Comparison of ENCODE assay signal across 20 mouse cellular contexts in genomic region chr8:91768857-91769256, GRCm38 (mm10). TPM values are rescaled to one million over a fixed set of nuclear protein-coding genes. Genes with fewer than 3 reads are reported as not detected.
A peak's percentile ranks its signal among the peaks of the same experiment; 100 is the strongest.
DNase-seq lines count a peak whose midpoint lies in the region.
"Had no signal": no experiment of that assay in that cellular context is flagged by ENCODE, and none has a peak within 500 bp of the region (broad histone marks: within the 10 kb centered on the region; RNA-seq: fewer than 3 reads in every experiment).

No protein-coding gene starts in this region.

- intact Hi-C loops in heart, postnatal 14 days (cut with DNase I) = no loop called here
- intact Hi-C loops in heart, postnatal 25 days (cut with DNase I) = no loop called here

- DNase-seq in gastrocnemius, postnatal 25 days = peak; percentile 19
- no peak for DNase-seq in gastrocnemius, postnatal 4 days (ENCODE audit: low spot score in 2 of 2)
- DNase-seq in heart, postnatal 14 days = peak; percentile 5 to 13
- no peak for DNase-seq in heart, postnatal 25 days (ENCODE audit: low spot score)
- DNase-seq in NIH3T3 (ENCODE audit: low read depth) = peak; percentile 34
- peak; percentile 66 for DNase-seq in fibroblast of lung, adult 2 months (ENCODE audit: low read depth)
- no peak for DNase-seq in frontal cortex, postnatal 14 days (ENCODE audit: low spot score in 2 of 2)
- DNase-seq in Muller cell, postnatal 12 days (ENCODE audit: inconsistent ontology term) = no peak
- DNase-seq: adrenal gland, postnatal 10 days; cerebellum, adult 8-10 months; cerebellum, postnatal 25 days; kidney, adult 11 months; kidney, postnatal 36 days; left cerebral cortex, postnatal 4 days; liver, postnatal 0 days; right cerebral cortex, postnatal 25 days; spleen, adult 18-20 months; thymus, postnatal 25 days had no signal

RNA-seq across cellular contexts. Expression of gene Irx3, which starts 33.0 kb away (rescaled TPM):
- total RNA-seq in gastrocnemius, postnatal 25 days (2021) = 1 to 10 TPM in 1 of 2 experiments, under 1 TPM in 1; 0.46 to 3.4 TPM
- 1 to 10 TPM in 1 of 2 experiments, under 1 TPM in 1; 0.74 to 1.1 TPM for total RNA-seq in gastrocnemius, postnatal 4 days (2021)
- 10 to 100 TPM; 22.5 to 31.6 TPM for total RNA-seq in heart, postnatal 14 days (2021)
- 10 to 100 TPM; 30.5 to 37.2 TPM for total RNA-seq in heart, postnatal 25 days (2021)
- total RNA-seq: hematopoietic stem cell, adult 5-6 weeks; megakaryocyte-erythroid progenitor cell, adult 5-6 weeks had no signal

Comparison
In these comparisons a context has a peak if more than half of its experiments do, and no peak if none do; other contexts are left out.
1. DNase-seq: peak in gastrocnemius, postnatal 25 days (single experiment), heart, postnatal 14 days (2 of 2), NIH3T3 (single experiment) and fibroblast of lung, adult 2 months (single experiment); none in gastrocnemius, postnatal 4 days (0 of 2), heart, postnatal 25 days (single experiment), frontal cortex, postnatal 14 days (0 of 2) and Muller cell, postnatal 12 days (single experiment).
2. RNA of gene Irx3, which starts 33.0 kb away (total RNA-seq): 30.5 to 37.2 TPM in heart, postnatal 25 days and 22.5 to 31.6 TPM in heart, postnatal 14 days; 0.46 to 3.4 TPM in gastrocnemius, postnatal 25 days and 0.74 to 1.1 TPM in gastrocnemius, postnatal 4 days; every median in the first group is over 4 times any median in the second.